Mouse (Mus musculus): ENCODE measurements around the gene Def6. TPM values are rescaled to one million over a fixed set of nuclear protein-coding genes. Genes with fewer than 3 reads are reported as not detected.

Def6 gene
- polyA plus RNA-seq, 1 experiment: 69.7 TPM

GRCm38 (mm10) chr17:28247613-28248012 is 40.0 kb downstream of the Def6 start:
- Histone ChIP-seq H3K27me3 (ENCODE audit: control insufficient read depth, insufficient read depth, low read length) (no peaks in the 10 kb centered on the region), H3K4me3 (ENCODE audit: extremely low read depth, insufficient read depth, insufficient read length) (no peak overlapping the region), H3K27ac (ENCODE audit: insufficient read depth, low read length) (no peak overlapping the region; the same call in 1 of the 2 replicates), H3K4me1 (ENCODE audit: control insufficient read depth, insufficient read depth, insufficient read length) (peaks cover 20% of the 10 kb centered on the region; the same call in 1 of the 2 replicates), H3K36me3 (ENCODE audit: control insufficient read depth, insufficient read depth, low read length) (peaks cover 5% of the 10 kb centered on the region)
- DNase-seq (ENCODE audit: low read depth in 1 of 2, low spot score in 2 of 2): peak in 1 of 2 experiments; percentile 30
- WGBS: 7% methylated on average over 6 of the region's 6 CpGs
- TF ChIP-seq POLR2A (IDR thresholded peaks at IDR 0.05; ENCODE audit: low read depth, low read length) (no peak), CTCF (IDR thresholded peaks at IDR 0.05; ENCODE audit: extremely low read depth, insufficient read depth, insufficient read length, insufficient replicate concordance) (no peak)

GRCm38 (mm10) chr17:28249062-28249461 is 41.5 kb downstream of the Def6 start:
- peaks cover 5% of the 10 kb centered on the region for H3K36me3 ChIP-seq (ENCODE audit: control insufficient read depth, insufficient read depth, low read length)
- no peak for DNase-seq (ENCODE audit: low read depth in 1 of 2, low spot score in 2 of 2)
- H3K4me1 ChIP-seq (ENCODE audit: control insufficient read depth, insufficient read depth, insufficient read length): peaks cover 20% of the 10 kb centered on the region; the same call in 1 of the 2 replicates
- no peak overlapping the region for H3K27ac ChIP-seq (ENCODE audit: insufficient read depth, low read length)
- H3K4me3 ChIP-seq (ENCODE audit: extremely low read depth, insufficient read depth, insufficient read length): no peak overlapping the region
- H3K27me3 ChIP-seq (ENCODE audit: control insufficient read depth, insufficient read depth, low read length): no peaks in the 10 kb centered on the region
- no peak for TF ChIP-seq CTCF (IDR thresholded peaks at IDR 0.05; ENCODE audit: extremely low read depth, insufficient read depth, insufficient read length, insufficient replicate concordance)
- no peak for TF ChIP-seq POLR2A (IDR thresholded peaks at IDR 0.05; ENCODE audit: low read depth, low read length)
- 82% methylated on average over 12 of the region's 12 CpGs for WGBS

GRCm38 (mm10) chr17:28251579-28252280 is 44.2 kb downstream of the Def6 start:
- peaks cover 21% of the 10 kb centered on the region; the same call in 1 of the 2 replicates for H3K4me1 ChIP-seq (ENCODE audit: control insufficient read depth, insufficient read depth, insufficient read length)
- peaks cover 3% of the 10 kb centered on the region for H3K36me3 ChIP-seq (ENCODE audit: control insufficient read depth, insufficient read depth, low read length)
- DNase-seq (ENCODE audit: low read depth in 1 of 2, low spot score in 2 of 2): no peak
- H3K27me3 ChIP-seq (ENCODE audit: control insufficient read depth, insufficient read depth, low read length): no peaks in the 10 kb centered on the region
- no peak overlapping the region for H3K4me3 ChIP-seq (ENCODE audit: extremely low read depth, insufficient read depth, insufficient read length)
- no peak for TF ChIP-seq POLR2A (IDR thresholded peaks at IDR 0.05; ENCODE audit: low read depth, low read length)
- TF ChIP-seq CTCF (IDR thresholded peaks at IDR 0.05; ENCODE audit: extremely low read depth, insufficient read depth, insufficient read length, insufficient replicate concordance): no peak
- 66% methylated on average over 12 of the region's 12 CpGs for WGBS
- no peak overlapping the region for H3K27ac ChIP-seq (ENCODE audit: insufficient read depth, low read length)

- TF ChIP-seq CTCF (IDR thresholded peaks at IDR 0.05; ENCODE audit: extremely low read depth, insufficient read depth, insufficient read length, insufficient replicate concordance) (no peak), POLR2A (IDR thresholded peaks at IDR 0.05; ENCODE audit: low read depth, low read length) (no peak)
- Histone ChIP-seq H3K27me3 (ENCODE audit: control insufficient read depth, insufficient read depth, low read length) (no peaks in the 10 kb centered on the region), H3K36me3 (ENCODE audit: control insufficient read depth, insufficient read depth, low read length) (peaks cover 3% of the 10 kb centered on the region), H3K4me1 (ENCODE audit: control insufficient read depth, insufficient read depth, insufficient read length) (peaks cover 21% of the 10 kb centered on the region; the same call in 1 of the 2 replicates), H3K4me3 (ENCODE audit: extremely low read depth, insufficient read depth, insufficient read length) (no peak overlapping the region), H3K27ac (ENCODE audit: insufficient read depth, low read length) (no peak overlapping the region)
- whole genome bisulfite sequencing: 81% methylated on average over 5 of the region's 5 CpGs
- no peak for DNase-seq (ENCODE audit: low read depth in 1 of 2, low spot score in 2 of 2)
Measured at GRCm38 (mm10) chr17:28252281-28252648, 44.7 kb downstream of the Def6 start.

GRCm38 (mm10) chr17:28253216-28253615 is 45.6 kb downstream of the Def6 start:
- Histone ChIP-seq H3K4me3 (ENCODE audit: extremely low read depth, insufficient read depth, insufficient read length) (no peak overlapping the region), H3K27ac (ENCODE audit: insufficient read depth, low read length) (no peak overlapping the region), H3K4me1 (ENCODE audit: control insufficient read depth, insufficient read depth, insufficient read length) (peaks cover 14% of the 10 kb centered on the region; the same call in 1 of the 2 replicates), H3K36me3 (ENCODE audit: control insufficient read depth, insufficient read depth, low read length) (peaks cover 3% of the 10 kb centered on the region), H3K27me3 (ENCODE audit: control insufficient read depth, insufficient read depth, low read length) (no peaks in the 10 kb centered on the region)
- TF ChIP-seq POLR2A (IDR thresholded peaks at IDR 0.05; ENCODE audit: low read depth, low read length) (no peak), CTCF (IDR thresholded peaks at IDR 0.05; ENCODE audit: extremely low read depth, insufficient read depth, insufficient read length, insufficient replicate concordance) (no peak)
- WGBS: 88% methylated on average over 7 of the region's 7 CpGs
- DNase-seq (ENCODE audit: low read depth in 1 of 2, low spot score in 2 of 2): no peak

GRCm38 (mm10) chr17:28254804-28255203 is 47.2 kb downstream of the Def6 start:
- DNase-seq (ENCODE audit: low read depth in 1 of 2, low spot score in 2 of 2): no peak
- WGBS: 75% methylated on average over 4 of the region's 4 CpGs
- Histone ChIP-seq H3K36me3 (ENCODE audit: control insufficient read depth, insufficient read depth, low read length) (peaks cover 2% of the 10 kb centered on the region), H3K4me3 (ENCODE audit: extremely low read depth, insufficient read depth, insufficient read length) (no peak overlapping the region), H3K27me3 (ENCODE audit: control insufficient read depth, insufficient read depth, low read length) (no peaks in the 10 kb centered on the region), H3K27ac (ENCODE audit: insufficient read depth, low read length) (no peak overlapping the region), H3K4me1 (ENCODE audit: control insufficient read depth, insufficient read depth, insufficient read length) (peaks cover 14% of the 10 kb centered on the region; the same call in 1 of the 2 replicates)
- TF ChIP-seq POLR2A (IDR thresholded peaks at IDR 0.05; ENCODE audit: low read depth, low read length): no peak
- no peak for TF ChIP-seq CTCF (IDR thresholded peaks at IDR 0.05; ENCODE audit: extremely low read depth, insufficient read depth, insufficient read length, insufficient replicate concordance)

- H3K27ac ChIP-seq (ENCODE audit: insufficient read depth, low read length): no peak overlapping the region
- DNase-seq (ENCODE audit: low read depth in 1 of 2, low spot score in 2 of 2): no peak
- WGBS: 51% methylated on average over 5 of the region's 5 CpGs
Measured at GRCm38 (mm10) chr17:28255651-28256050, 48.1 kb downstream of the Def6 start.

More at GRCm38 (mm10) chr17:28255651-28256050, 48.1 kb downstream of the Def6 start:
- Histone ChIP-seq H3K27me3 (ENCODE audit: control insufficient read depth, insufficient read depth, low read length) (no peaks in the 10 kb centered on the region), H3K36me3 (ENCODE audit: control insufficient read depth, insufficient read depth, low read length) (peaks cover 2% of the 10 kb centered on the region; the same call in 1 of the 2 replicates), H3K4me1 (ENCODE audit: control insufficient read depth, insufficient read depth, insufficient read length) (peaks cover 14% of the 10 kb centered on the region; the same call in 1 of the 2 replicates), H3K4me3 (ENCODE audit: extremely low read depth, insufficient read depth, insufficient read length) (no peak overlapping the region)
- TF ChIP-seq CTCF (IDR thresholded peaks at IDR 0.05; ENCODE audit: extremely low read depth, insufficient read depth, insufficient read length, insufficient replicate concordance) (no peak), POLR2A (IDR thresholded peaks at IDR 0.05; ENCODE audit: low read depth, low read length) (no peak)
